Mouse (Mus musculus): Measurements from ENCODE around the gene Ift22.
"Not testable (repeated sequence)": the region's sequence is repeated elsewhere in the genome, so short reads cannot be mapped to it uniquely, and the experiment has no call there.

The Ift22 gene

GRCm38 (mm10) chr5:136914183-136914582 lies 6.2 kb downstream of the Ift22 start:
- DNase-seq: no peak

GRCm38 (mm10) chr5:136917613-136918242 lies 9.8 kb downstream of the Ift22 start:
- no peak for DNase-seq

GRCm38 (mm10) chr5:136918655-136919472 lies 10.9 kb downstream of the Ift22 start:
- peak; percentile 70 for DNase-seq

- DNase-seq: peak; percentile 30
Measured at GRCm38 (mm10) chr5:136919546-136920301, 11.8 kb downstream of the Ift22 start.

GRCm38 (mm10) chr5:136922830-136923229 lies 14.9 kb downstream of the Ift22 start:
- DNase-seq: no peak

GRCm38 (mm10) chr5:136923751-136924478 lies 16.0 kb downstream of the Ift22 start:
- DNase-seq: no peak

- DNase-seq: peak; percentile 88
Measured at GRCm38 (mm10) chr5:136929073-136929472, 21.1 kb downstream of the Ift22 start.

- no peak for DNase-seq
Measured at GRCm38 (mm10) chr5:136931896-136932295, 23.9 kb downstream of the Ift22 start.

GRCm38 (mm10) chr5:136932956-136933355 lies 25.0 kb downstream of the Ift22 start:
- no peak for DNase-seq

- no peak for DNase-seq
Measured at GRCm38 (mm10) chr5:136933930-136934329, 26.0 kb downstream of the Ift22 start.

GRCm38 (mm10) chr5:136935905-136936695 lies 28.1 kb downstream of the Ift22 start:
- peak; percentile 58 for DNase-seq

GRCm38 (mm10) chr5:136936750-136937149 lies 28.8 kb downstream of the Ift22 start:
- DNase-seq: no peak

- no peak for DNase-seq
Measured at GRCm38 (mm10) chr5:136937621-136938020, 29.7 kb downstream of the Ift22 start.

GRCm38 (mm10) chr5:136939284-136939683 lies 31.3 kb downstream of the Ift22 start:
- peak; percentile 66 for DNase-seq

GRCm38 (mm10) chr5:136940029-136940428 lies 32.1 kb downstream of the Ift22 start:
- not testable (repeated sequence) for DNase-seq

GRCm38 (mm10) chr5:136940845-136941560 lies 33.1 kb downstream of the Ift22 start:
- no peak for DNase-seq

GRCm38 (mm10) chr5:136942781-136943180 lies 34.8 kb downstream of the Ift22 start:
- no peak for DNase-seq

GRCm38 (mm10) chr5:136943382-136943781 lies 35.4 kb downstream of the Ift22 start:
- no peak for DNase-seq

GRCm38 (mm10) chr5:136945084-136945483 lies 37.1 kb downstream of the Ift22 start:
- DNase-seq: no peak

- no peak for DNase-seq
Measured at GRCm38 (mm10) chr5:136947874-136948273, 39.9 kb downstream of the Ift22 start.

All from thymus, postnatal 4 days (tissue).